Mouse (Mus musculus) c-Kit-negative CD71-positive TER-119-positive erythroid progenitor cells, embryonic 14.5 days (primary cell): ENCODE results near the gene Ina.
"Not testable (repeated sequence)": the region's sequence is repeated elsewhere in the genome, so short reads cannot be mapped to it uniquely, and the experiment has no call there.

Experiments
- DNase-seq: peaks from one replicate; pipeline ENCODE4 v3.0.0-alpha.2; 2013; ENCODE audit warnings: low read depth, low spot score

Gene Ina

DNA sequence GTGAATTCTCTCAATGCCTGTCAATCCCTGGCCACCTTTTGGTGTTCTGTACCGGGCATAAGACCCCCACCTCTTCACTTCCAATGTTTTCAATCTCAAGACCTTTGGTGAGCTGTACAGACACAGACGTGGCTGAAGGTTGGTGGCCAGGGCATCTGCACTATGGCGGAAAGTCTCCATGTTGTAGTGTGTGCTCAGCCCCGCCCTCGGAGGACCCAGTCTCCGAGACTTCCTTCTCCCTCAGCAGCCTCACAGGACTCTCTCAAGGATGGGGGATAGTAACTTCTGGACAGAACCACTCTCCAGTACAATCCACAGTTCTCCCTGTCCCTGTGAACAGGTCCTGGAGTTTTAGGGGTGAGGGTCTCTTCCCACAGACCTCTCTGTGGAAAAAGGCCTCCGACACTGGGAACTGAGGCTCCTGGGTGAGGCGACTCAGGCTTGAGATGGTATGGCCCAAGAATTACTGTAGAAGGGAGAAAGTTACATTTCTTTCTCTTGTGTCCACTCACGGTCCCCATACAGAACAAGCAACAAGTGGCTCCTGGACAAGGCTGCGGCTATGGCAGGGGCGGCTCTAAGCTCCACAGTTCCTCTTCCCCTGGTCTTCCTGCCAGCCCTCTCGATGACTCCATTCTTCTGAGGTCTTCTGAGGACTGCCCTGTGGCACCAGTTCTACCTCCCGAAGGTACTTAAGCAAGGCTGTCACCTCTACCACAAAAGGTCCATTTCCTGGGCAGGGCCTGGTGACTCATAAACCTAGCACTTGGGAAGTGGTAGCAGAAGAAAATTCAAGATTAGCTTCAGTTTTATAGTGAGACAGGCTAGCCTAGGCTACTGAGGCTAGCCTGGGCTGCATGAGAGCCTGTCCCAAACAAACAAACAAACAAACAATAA, 29.5 kb upstream of the Ina start:
- DNase-seq = no peak

- DNase-seq = no peak
Measured at GRCm38 (mm10) chr19:46987646-46988045, 26.9 kb upstream of the Ina start.

DNA sequence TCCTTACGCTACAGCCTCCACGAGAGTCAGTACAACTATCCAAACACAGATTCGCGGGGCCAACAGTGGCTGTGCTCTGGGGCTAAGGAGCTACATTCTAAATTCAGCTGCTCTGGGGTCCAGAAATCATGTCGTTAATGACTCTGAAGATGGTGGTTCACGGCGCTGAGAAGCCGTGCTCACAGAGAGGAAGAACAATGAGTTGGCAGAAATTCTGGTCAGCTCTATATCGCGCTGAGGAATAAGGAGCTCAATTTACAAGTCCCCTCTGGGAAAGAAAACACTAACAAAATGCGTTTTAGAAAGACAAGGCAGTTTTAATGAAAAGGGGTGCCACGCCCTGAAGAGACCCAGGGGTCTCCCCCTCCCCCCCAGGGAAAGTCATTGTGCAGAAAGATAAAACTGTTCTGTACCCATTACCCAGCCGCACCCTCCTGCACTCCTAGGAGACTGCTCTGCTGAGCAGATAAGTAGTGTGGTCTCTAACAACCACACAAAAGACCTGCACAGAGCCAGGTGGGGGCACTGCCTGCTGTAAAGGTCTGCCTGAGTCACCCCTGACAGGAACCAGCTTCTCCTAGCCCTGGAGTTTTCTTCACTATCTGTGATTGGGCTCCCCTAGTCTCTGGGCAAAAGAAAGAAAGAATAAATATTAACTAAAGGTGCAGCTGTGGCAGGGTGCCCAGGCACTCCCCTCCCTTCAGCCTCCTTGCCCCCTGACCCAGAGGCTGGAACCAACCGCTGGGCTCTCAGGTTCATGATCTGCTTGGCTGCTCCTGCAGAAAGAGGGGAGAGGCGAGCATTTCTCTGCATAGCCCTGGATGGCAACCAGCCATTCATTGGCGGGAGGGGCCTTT, 26.0 kb upstream of the Ina start:
- DNase-seq = peak; percentile 65

DNA sequence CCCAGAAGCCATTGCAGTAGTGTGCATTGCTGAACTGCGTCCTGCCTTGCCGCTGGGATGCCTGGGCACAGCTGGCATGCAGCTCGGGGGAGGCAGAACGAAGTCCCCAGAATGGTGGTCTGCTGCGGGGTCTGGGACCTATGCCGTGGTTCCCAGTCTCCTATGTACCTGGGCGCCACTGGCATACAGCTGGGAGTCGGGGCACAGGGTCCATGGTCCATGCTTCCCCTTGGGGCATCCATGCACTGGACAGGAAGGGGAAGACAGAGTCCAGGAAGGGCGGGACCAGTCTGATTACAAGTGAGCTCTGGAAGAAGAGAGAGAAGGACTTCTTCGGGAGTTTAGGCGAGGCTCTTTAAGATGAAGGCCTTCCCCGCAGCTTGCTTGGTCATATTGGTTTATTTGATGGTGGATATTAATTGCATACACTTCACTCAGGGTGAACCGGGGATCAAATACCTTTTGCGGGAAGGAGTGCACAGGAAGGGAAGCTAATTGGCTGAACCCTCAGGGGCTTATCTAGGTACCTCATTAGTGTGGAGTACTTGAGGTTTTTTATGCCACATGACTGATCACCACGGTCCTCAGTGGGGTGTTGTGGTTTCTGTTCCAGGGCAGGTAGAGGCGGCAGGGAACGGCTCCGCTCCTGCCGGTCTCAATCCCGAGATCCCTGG, 24.9 kb upstream of the Ina start:
- DNase-seq = no peak

- no peak for DNase-seq
Measured at GRCm38 (mm10) chr19:46990153-46990518, 24.4 kb upstream of the Ina start.

GRCm38 (mm10) chr19:46990625-46991024, 23.9 kb upstream of the Ina start:
- DNase-seq = not testable (repeated sequence)

- peak; percentile 80 for DNase-seq
Measured at GRCm38 (mm10) chr19:46991145-46991544, 23.4 kb upstream of the Ina start.

GRCm38 (mm10) chr19:46992329-46992728, 22.2 kb upstream of the Ina start:
- DNase-seq = not testable (repeated sequence)

GRCm38 (mm10) chr19:46996095-46996494, 18.4 kb upstream of the Ina start:
- DNase-seq = no peak

DNA sequence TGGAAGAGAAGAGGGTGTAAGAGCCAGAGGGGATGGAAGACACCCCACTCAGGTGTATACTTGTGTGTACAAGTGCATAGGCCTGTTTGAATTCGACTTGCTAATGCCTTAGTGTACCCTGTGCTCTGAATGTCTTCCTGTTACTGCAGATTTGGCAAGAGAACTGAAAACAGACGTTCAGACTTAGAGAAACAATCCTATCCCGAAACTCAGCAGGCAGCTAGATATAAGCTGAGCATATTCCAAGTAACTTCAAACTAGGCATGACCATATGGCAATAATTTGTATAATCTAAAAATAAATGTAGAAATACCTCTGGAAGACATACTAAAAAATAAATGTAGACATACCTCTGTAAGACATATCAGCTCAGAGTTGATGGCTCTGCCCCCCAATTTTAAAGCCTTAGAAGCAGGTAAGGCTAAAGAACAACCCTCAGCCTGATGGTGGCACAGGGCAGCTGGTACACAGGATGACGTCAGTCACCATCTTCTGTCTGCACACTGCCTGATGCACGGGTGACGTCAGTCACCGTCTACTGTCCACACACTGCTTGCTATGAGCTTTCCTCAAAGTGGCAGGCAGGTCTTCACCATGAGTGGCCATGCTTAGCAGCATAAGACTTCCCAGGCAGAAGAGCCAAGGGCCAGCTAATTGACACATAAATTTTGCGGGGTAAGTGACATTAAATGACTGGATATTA, 16.2 kb upstream of the Ina start:
- DNase-seq = no peak

GRCm38 (mm10) chr19:46998953-46999352, 15.5 kb upstream of the Ina start:
- no peak for DNase-seq

DNA sequence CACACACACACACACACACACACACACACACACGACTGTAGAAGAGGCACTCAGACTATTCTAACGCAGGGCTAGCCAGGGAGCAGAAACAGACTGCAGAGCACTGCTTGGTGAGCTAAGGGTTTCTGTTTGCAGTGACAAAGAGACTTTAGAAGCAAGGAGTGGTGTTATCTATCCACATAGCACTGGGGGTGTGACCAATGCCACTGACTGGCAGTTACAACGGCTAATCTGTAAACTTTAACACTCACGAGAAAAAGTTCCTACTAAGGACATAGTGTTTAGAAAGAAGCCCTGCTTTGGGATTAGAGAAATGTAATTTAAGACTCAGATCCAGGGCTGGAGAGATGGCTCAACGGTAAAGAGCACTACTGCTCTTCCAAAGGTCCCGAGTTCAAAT, 14.7 kb upstream of the Ina start:
- no peak for DNase-seq

DNA sequence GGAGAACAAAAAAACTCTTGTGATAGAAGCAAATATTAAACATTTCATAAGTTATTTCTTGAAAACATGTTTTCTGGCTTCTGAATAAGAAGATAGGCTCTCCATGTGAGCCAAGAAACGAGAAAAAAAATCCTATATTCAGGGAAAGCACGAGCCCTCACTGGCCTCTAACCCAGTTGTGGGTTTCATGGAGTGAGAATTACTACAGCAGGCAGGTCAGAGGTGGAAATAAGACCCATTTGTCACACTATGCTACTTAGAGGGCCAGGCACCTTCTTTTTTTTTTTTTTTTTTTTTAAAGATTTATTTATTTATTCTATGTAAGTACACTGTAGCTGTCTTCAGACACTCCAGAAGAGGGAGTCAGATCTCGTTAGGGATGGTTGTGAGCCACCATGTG, 14.1 kb upstream of the Ina start:
- DNase-seq = not testable (repeated sequence)

GRCm38 (mm10) chr19:47003742-47004511, 10.6 kb upstream of the Ina start:
- DNase-seq = no peak

DNA sequence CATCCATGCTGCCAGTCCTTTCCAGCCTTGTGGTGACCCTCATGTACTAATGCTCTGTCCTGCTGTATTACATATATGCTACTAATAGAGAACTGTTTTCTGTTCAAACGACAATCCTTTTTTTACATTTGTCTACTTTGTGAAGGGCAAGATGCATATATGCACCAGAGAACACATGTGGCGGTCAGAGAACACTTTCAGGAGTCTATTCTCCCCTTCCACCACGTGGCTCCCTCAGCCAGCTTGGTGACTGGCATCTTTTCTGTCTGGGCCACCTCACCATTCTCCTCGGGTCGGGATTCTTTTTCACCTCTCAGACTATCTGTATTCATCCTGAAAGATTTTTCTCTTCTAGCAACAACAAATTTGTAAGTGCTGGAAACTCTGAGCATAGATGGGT, 8.6 kb upstream of the Ina start:
- no peak for DNase-seq

GRCm38 (mm10) chr19:47006321-47006720, 8.2 kb upstream of the Ina start:
- DNase-seq = no peak

GRCm38 (mm10) chr19:47009420-47009819, 5.1 kb upstream of the Ina start:
- DNase-seq = no peak

DNA sequence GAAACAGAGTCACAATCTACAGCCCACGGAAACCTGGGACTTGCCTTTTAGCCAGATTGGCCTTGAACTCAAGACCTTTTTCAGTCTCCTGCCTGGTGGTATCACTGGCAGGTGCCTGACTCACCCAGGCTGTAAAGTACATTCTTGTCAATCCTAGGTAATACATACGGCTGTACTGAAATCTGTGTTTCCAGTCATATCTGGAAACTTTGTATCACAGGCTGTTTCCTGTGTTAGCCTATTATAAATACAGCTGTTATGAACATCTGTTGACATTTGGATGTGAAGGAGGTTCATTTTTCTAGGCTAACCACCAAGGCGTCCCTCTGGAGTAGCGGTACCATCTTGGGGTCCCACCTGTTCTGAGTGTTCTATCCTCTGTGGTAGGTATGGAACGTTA, 4.6 kb upstream of the Ina start:
- DNase-seq = no peak

DNA sequence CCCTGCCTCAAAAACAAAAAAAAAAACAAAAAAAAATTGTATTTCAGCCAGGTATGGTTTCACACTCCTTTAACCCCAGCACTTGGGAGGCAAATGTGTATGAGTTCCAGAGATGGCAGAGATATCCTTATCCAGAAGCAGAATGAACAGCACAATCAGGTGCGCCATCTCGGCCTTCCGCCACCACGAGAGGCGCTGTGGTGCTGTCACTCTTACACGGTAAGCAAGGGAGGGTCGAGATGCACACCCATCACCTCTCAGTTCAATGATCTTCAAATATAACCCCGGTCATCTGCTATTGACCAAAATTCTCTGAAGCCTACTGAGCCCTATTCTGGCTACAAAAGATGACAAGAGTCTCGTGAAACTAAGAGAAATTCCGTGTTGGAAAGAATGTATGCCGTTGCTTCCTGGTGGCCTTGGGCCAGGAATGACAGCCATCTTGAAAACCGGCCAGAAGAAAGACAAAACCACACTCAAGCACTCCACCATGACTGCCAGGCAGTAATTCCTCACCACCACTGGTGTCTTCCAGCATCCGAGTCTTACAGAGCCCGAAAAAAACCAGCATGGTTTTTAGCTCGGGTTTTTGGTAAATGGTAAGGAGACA, 1.9 kb upstream of the Ina start:
- DNase-seq = no peak
